Mouse (Mus musculus) forebrain, embryonic 13.5 days (tissue): Measurements from ENCODE around the gene 2510039O18Rik. TPM values are rescaled to one million over a fixed set of nuclear protein-coding genes. Genes with fewer than 3 reads are reported as not detected.

Source experiments
- ATAC-seq: fragments of 200-750 bp; cut with Nextera tagmentation; 2 replicates; pipeline ENCODE4 v1.8.0; 2017
- H3K27ac ChIP-seq: fragments of 300-500 bp; sonication (generic); 2 replicates; pipeline ENCODE4 v1.5.1; 2015; ENCODE audit warnings: inconsistent platforms, mild to moderate bottlenecking, moderate library complexity
- H3K27me3 ChIP-seq: fragments of 300-500 bp; sonication (generic); 2 replicates; pipeline ENCODE4 v1.6.1; 2015; ENCODE audit warnings: mild to moderate bottlenecking, inconsistent platforms
- H3K36me3 ChIP-seq: fragments of 300-500 bp; sonication (generic); 2 replicates; pipeline ENCODE4 v1.6.1; 2015; ENCODE audit warnings: mild to moderate bottlenecking, inconsistent platforms; ENCODE audit not compliant: poor library complexity, severe bottlenecking
- H3K4me1 ChIP-seq: fragments of 300-500 bp; sonication (generic); 2 replicates; pipeline ENCODE4 v1.6.1; 2015; ENCODE audit warnings: inconsistent platforms
- H3K4me2 ChIP-seq: fragments of 300-500 bp; sonication (generic); 2 replicates; pipeline ENCODE4 v1.6.1; 2015; ENCODE audit warnings: inconsistent platforms, mild to moderate bottlenecking, moderate library complexity
- H3K4me3 ChIP-seq: fragments of 300-500 bp; sonication (generic); 2 replicates; pipeline ENCODE4 v1.5.1; 2015; ENCODE audit warnings: mild to moderate bottlenecking, inconsistent platforms
- H3K9ac ChIP-seq: fragments of 300-500 bp; sonication (generic); 2 replicates; pipeline ENCODE4 v1.6.1; 2015; ENCODE audit warnings: mild to moderate bottlenecking, inconsistent platforms
- H3K9me3 ChIP-seq: fragments of 300-500 bp; sonication (generic); replicated peaks from 2 replicates; pipeline ENCODE4 v1.6.1; 2016; ENCODE audit warnings: inconsistent platforms
- WGBS: fragments of 180-500 bp; shearing (Covaris S2); methylation state at CpG from one replicate; pipeline ENCODE4 v1.1.7; 2015; 5-methylcytosine and 5-hydroxymethylcytosine counted together
- polyA plus RNA-seq: library from polyadenylated mRNA; unstranded; fragments of >200 nt; fragmentation: Nextera tagmentation; extraction: Ambion mirVana; gene quantifications from 2 replicates; pipeline ENCODE4 v1.2.1, GENCODE M21; 2015

Gene 2510039O18Rik
- polyA plus RNA-seq, 1 experiment from 2014 or later: 9.0 TPM

GRCm38 (mm10) chr4:147965712-147966111 lies 25.0 kb downstream of the 2510039O18Rik start:
- 83% methylated on average over 7 of the region's 7 CpGs for WGBS
- Histone ChIP-seq H3K9ac (no peak overlapping the region), H3K4me2 (no peak overlapping the region), H3K27ac (no peak overlapping the region), H3K27me3 (no peaks in the 10 kb centered on the region), H3K4me1 (no peaks in the 10 kb centered on the region), H3K4me3 (no peak overlapping the region), H3K9me3 (no peaks in the 10 kb centered on the region), H3K36me3 (no peaks in the 10 kb centered on the region)
- no peak for ATAC-seq

GRCm38 (mm10) chr4:147968816-147969215 lies 28.1 kb downstream of the 2510039O18Rik start:
- Histone ChIP-seq H3K4me1 (no peaks in the 10 kb centered on the region), H3K9me3 (no peaks in the 10 kb centered on the region), H3K4me3 (no peak overlapping the region), H3K9ac (no peak overlapping the region), H3K27me3 (no peaks in the 10 kb centered on the region), H3K36me3 (no peaks in the 10 kb centered on the region), H3K27ac (no peak overlapping the region), H3K4me2 (no peak overlapping the region)
- no peak for ATAC-seq
- 75% methylated on average over 2 of the region's 2 CpGs for WGBS

GRCm38 (mm10) chr4:147969337-147969736 lies 28.6 kb downstream of the 2510039O18Rik start:
- Histone ChIP-seq H3K9me3 (no peaks in the 10 kb centered on the region), H3K36me3 (no peaks in the 10 kb centered on the region), H3K4me1 (no peaks in the 10 kb centered on the region), H3K27ac (no peak overlapping the region), H3K9ac (no peak overlapping the region), H3K27me3 (no peaks in the 10 kb centered on the region), H3K4me2 (no peak overlapping the region), H3K4me3 (no peak overlapping the region)
- ATAC-seq: no peak
- WGBS: 64% methylated on average over 9 of the region's 9 CpGs

DNA sequence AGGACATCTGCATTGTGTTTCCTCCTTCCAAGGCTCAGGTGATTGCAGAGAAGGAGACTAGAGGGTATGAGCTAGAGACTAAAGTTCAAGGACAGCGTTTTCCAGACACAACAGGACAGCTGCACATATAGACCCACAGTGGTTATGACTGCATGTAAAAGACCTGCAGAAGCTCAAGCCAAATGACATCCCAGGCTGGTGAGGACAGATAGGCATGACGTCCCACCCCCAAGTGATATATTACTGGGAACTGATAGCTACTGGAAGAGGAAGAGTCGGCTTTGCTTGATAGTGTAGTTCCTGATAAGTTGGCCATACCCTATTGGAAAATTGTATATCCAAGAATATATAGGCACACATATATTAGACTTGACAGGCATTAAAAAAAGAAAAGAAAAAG lies 35.5 kb downstream of the 2510039O18Rik start:
- H3K9me3 ChIP-seq: peaks cover 6% of the 10 kb centered on the region
- WGBS: 88% methylated on average over 3 of the region's 3 CpGs
- H3K4me3 ChIP-seq: no peak overlapping the region
- no peaks in the 10 kb centered on the region for H3K36me3 ChIP-seq
- no peak overlapping the region for H3K4me2 ChIP-seq
- no peak overlapping the region for H3K27ac ChIP-seq
- H3K27me3 ChIP-seq: no peaks in the 10 kb centered on the region
- ATAC-seq: no peak
- no peak overlapping the region for H3K9ac ChIP-seq
- H3K4me1 ChIP-seq: no peaks in the 10 kb centered on the region

DNA sequence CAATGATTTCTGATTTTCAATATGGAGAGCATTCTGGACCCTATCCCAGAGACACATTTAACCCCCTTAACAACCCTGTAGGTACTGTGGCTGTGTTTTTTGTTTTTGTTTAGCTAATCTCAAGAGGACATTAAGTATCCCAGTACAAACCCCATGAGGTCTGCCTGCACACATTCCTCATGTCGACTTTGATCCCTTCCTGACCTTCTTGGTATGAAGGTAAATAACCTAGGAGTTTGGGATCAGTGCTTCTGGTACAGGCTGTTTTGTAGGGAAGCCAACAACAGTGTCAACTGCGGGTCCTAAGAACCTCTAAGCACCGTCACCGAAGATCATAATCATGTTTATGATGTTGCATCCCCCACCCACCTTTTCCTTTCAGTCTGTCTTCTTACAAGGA lies 37.0 kb downstream of the 2510039O18Rik start:
- no peak overlapping the region for H3K4me2 ChIP-seq
- H3K9ac ChIP-seq: no peak overlapping the region
- H3K27me3 ChIP-seq: no peaks in the 10 kb centered on the region
- H3K27ac ChIP-seq: no peak overlapping the region
- peaks cover 6% of the 10 kb centered on the region for H3K9me3 ChIP-seq
- 83% methylated on average over 4 of the region's 4 CpGs for whole genome bisulfite sequencing
- H3K4me3 ChIP-seq: no peak overlapping the region
- ATAC-seq: no peak
- H3K36me3 ChIP-seq: no peaks in the 10 kb centered on the region
- H3K4me1 ChIP-seq: no peaks in the 10 kb centered on the region

DNA sequence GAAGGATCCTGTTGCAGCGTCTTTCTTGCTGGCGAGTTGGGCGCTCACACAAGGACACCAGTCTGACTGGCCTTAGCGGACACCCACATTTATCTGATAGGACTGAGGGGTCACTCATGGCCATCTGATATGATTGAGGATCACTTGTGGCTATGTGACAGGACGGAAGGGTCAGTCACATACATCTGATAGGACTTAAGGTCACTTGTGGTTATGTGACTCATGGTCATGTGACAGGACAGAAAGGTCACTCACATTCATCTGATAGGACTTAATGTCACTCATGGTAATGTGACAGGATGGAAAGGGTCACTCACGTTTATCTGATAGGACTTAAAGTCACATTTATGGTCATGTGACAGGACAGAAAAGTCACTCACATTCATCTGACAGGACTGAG lies 37.7 kb downstream of the 2510039O18Rik start:
- H3K4me1 ChIP-seq: no peaks in the 10 kb centered on the region
- H3K27ac ChIP-seq: no peak overlapping the region
- H3K27me3 ChIP-seq: no peaks in the 10 kb centered on the region
- H3K36me3 ChIP-seq: no peaks in the 10 kb centered on the region
- no peak overlapping the region for H3K9ac ChIP-seq
- no peak overlapping the region for H3K4me3 ChIP-seq
- H3K4me2 ChIP-seq: no peak overlapping the region
- H3K9me3 ChIP-seq: peaks cover 6% of the 10 kb centered on the region
- WGBS: 93% methylated on average over 6 of the region's 6 CpGs
- ATAC-seq: no peak

DNA sequence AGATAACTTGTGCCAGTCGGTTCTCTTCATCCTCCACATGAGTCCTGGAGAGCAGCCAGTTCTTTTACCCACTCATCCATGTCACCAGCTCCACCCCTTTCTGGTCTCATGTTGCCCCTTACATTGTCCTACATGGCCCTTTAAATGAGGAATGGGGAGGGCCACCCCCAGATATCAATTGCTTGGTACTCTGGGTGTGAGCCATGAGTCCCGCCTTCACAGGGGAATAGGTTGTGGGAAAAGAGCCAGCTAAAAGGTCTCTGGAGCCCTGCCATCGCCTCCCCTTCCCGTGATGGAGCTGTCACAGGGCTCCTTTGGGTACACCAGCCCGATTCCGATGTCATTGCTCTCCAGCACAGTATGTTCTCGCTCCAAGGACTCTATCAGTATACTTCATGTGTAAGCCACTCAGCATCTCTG lies 38.8 kb downstream of the 2510039O18Rik start:
- WGBS: 65% methylated on average over 7 of the region's 7 CpGs
- Histone ChIP-seq H3K4me1 (no peaks in the 10 kb centered on the region), H3K27me3 (no peaks in the 10 kb centered on the region), H3K27ac (no peak overlapping the region), H3K9me3 (peaks cover 6% of the 10 kb centered on the region), H3K4me2 (no peak overlapping the region), H3K9ac (no peak overlapping the region), H3K36me3 (no peaks in the 10 kb centered on the region), H3K4me3 (no peak overlapping the region)
- ATAC-seq: no peak

- WGBS: 37% methylated on average over 20 of the region's 20 CpGs
- H3K4me2 ChIP-seq: no peak within 1 kb of the TSS
- H3K9ac ChIP-seq: no peak within 1 kb of the TSS
- H3K36me3 ChIP-seq: no peaks in the 10 kb centered on the region
- H3K27ac ChIP-seq: no peak within 1 kb of the TSS
- H3K4me3 ChIP-seq: no peak within 1 kb of the TSS
- no peaks in the 10 kb centered on the region for H3K4me1 ChIP-seq
- ATAC-seq: no peak
- H3K9me3 ChIP-seq: no peaks in the 10 kb centered on the region
- H3K27me3 ChIP-seq: no peaks in the 10 kb centered on the region
Observed at GRCm38 (mm10) chr4:147985205-147986132, 44.8 kb downstream of the 2510039O18Rik start, which contains the start of gene Nppb. Nppb (plus strand) TSS chr4:147985788.

DNA sequence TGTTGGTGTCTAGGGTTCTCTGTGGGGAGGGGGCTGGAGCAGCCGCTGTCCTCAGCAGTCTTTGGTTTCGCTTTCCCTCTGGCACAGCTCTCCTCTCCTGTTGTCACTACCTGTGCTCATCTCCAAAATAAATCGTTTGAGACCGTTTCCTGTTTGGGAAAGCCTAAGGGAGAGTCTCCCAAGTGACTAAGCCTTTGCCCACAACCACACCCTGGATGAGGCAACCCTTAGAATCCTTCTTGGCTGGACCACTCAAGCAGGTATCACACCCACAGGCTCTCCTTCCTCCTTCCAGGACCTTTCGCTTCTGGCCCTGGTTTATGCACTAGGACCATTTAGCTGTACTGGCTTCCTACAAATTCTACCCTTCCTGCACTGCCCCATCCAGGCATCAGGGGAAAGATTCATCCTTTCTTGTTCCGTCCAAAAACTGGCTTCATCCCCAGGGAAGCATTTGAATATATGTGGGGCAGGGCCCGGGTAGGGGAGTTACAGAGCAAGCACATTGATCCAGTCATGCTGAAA lies 52.9 kb downstream of the 2510039O18Rik start:
- no peaks in the 10 kb centered on the region for H3K27me3 ChIP-seq
- H3K4me1 ChIP-seq: no peaks in the 10 kb centered on the region
- H3K36me3 ChIP-seq: no peaks in the 10 kb centered on the region
- H3K27ac ChIP-seq: no peak overlapping the region
- H3K4me2 ChIP-seq: no peak overlapping the region
- no peaks in the 10 kb centered on the region for H3K9me3 ChIP-seq
- no peak overlapping the region for H3K9ac ChIP-seq
- 77% methylated on average over 7 of the region's 7 CpGs for WGBS
- no peak for ATAC-seq
- H3K4me3 ChIP-seq: no peak overlapping the region

GRCm38 (mm10) chr4:147995311-147995710 lies 54.6 kb downstream of the 2510039O18Rik start:
- Histone ChIP-seq H3K4me3 (no peak overlapping the region), H3K27me3 (no peaks in the 10 kb centered on the region), H3K9ac (no peak overlapping the region), H3K9me3 (no peaks in the 10 kb centered on the region), H3K4me2 (no peak overlapping the region), H3K36me3 (no peaks in the 10 kb centered on the region), H3K4me1 (peaks cover 3% of the 10 kb centered on the region; the same call in 1 of the 2 replicates), H3K27ac (no peak overlapping the region)
- WGBS: 74% methylated on average over 3 of the region's 3 CpGs
- ATAC-seq: no peak
